Mouse (Mus musculus) forebrain, embryonic 15.5 days (tissue): ENCODE measurements around the gene Cdh9. TPM values are rescaled to one million over a fixed set of nuclear protein-coding genes. Genes with fewer than 3 reads are reported as not detected.

Source experiments
- ATAC-seq: fragments of 200-750 bp; cut with Nextera tagmentation; replicated peaks from 2 replicates; pipeline ENCODE4 v1.8.0; 2017; ENCODE audit warnings: mild to moderate bottlenecking, moderate TSS enrichment, moderate library complexity
- H3K27ac ChIP-seq: fragments of 300-500 bp; sonication (generic); replicated peaks from 2 replicates; pipeline ENCODE4 v1.5.1; 2015; ENCODE audit warnings: mild to moderate bottlenecking, inconsistent platforms
- H3K27me3 ChIP-seq: fragments of 300-500 bp; sonication (generic); 2 replicates; pipeline ENCODE4 v1.6.1; 2015; ENCODE audit warnings: inconsistent platforms
- H3K36me3 ChIP-seq: fragments of 300-500 bp; sonication (generic); 2 replicates; pipeline ENCODE4 v1.6.1; 2015; ENCODE audit warnings: mild to moderate bottlenecking, inconsistent platforms
- H3K4me1 ChIP-seq: fragments of 300-500 bp; sonication (generic); 2 replicates; pipeline ENCODE4 v1.6.1; 2015; ENCODE audit warnings: inconsistent platforms
- H3K4me2 ChIP-seq: fragments of 300-500 bp; sonication (generic); replicated peaks from 2 replicates; pipeline ENCODE4 v1.6.1; 2015; ENCODE audit warnings: mild to moderate bottlenecking, inconsistent platforms
- H3K4me3 ChIP-seq: fragments of 300-500 bp; sonication (generic); 2 replicates; pipeline ENCODE4 v1.5.1; 2015; ENCODE audit warnings: mild to moderate bottlenecking, inconsistent platforms
- H3K9ac ChIP-seq: fragments of 300-500 bp; sonication (generic); replicated peaks from 2 replicates; pipeline ENCODE4 v1.6.1; 2015; ENCODE audit warnings: mild to moderate bottlenecking, inconsistent platforms
- H3K9me3 ChIP-seq: fragments of 300-500 bp; sonication (generic); 2 replicates; pipeline ENCODE4 v1.6.1; 2016; ENCODE audit warnings: inconsistent platforms
- WGBS: fragments of 180-500 bp; shearing (Covaris S2); methylation state at CpG from one replicate; pipeline ENCODE4 v1.1.7; 2015; ENCODE audit warnings: mixed read lengths; 5-methylcytosine and 5-hydroxymethylcytosine counted together
- polyA plus RNA-seq: library from polyadenylated mRNA; unstranded; fragments of >200 nt; fragmentation: Nextera tagmentation; extraction: Ambion mirVana; gene quantifications from 2 replicates; pipeline ENCODE4 v1.2.1, GENCODE M21; 2015

The Cdh9 gene
- polyA plus RNA-seq = 2.6 and 3.0 TPM in 2 replicates

GRCm38 (mm10) chr15:16728470-16729011, at the start of gene Cdh9:
Gene Cdh9 (plus strand): TSS chr15:16728756.
- peak within 1 kb of the TSS; percentile 42 for H3K4me3 ChIP-seq
- WGBS = 1% methylated on average over 14 of the region's 14 CpGs
- no peaks in the 10 kb centered on the region for H3K4me1 ChIP-seq
- H3K9ac ChIP-seq = peak within 1 kb of the TSS; percentile 44
- no peaks in the 10 kb centered on the region for H3K27me3 ChIP-seq
- H3K36me3 ChIP-seq = no peaks in the 10 kb centered on the region
- H3K27ac ChIP-seq = peak within 1 kb of the TSS; percentile 17; the same call in 1 of the 2 replicates
- peak; percentile 78 for ATAC-seq
- H3K9me3 ChIP-seq = no peaks in the 10 kb centered on the region
- H3K4me2 ChIP-seq = peak within 1 kb of the TSS; percentile 54

GRCm38 (mm10) chr15:16679096-16679495, 49.5 kb upstream of the Cdh9 start:
- H3K9me3 ChIP-seq = no peaks in the 10 kb centered on the region
- no peaks in the 10 kb centered on the region for H3K36me3 ChIP-seq
- no peak overlapping the region for H3K27ac ChIP-seq
- no peak for ATAC-seq
- no peak overlapping the region for H3K4me2 ChIP-seq
- H3K4me3 ChIP-seq = no peak overlapping the region
- no peaks in the 10 kb centered on the region for H3K4me1 ChIP-seq
- H3K9ac ChIP-seq = no peak overlapping the region
- WGBS = 84% methylated on average over 5 of the region's 5 CpGs
- no peaks in the 10 kb centered on the region for H3K27me3 ChIP-seq

- no peak overlapping the region for H3K27ac ChIP-seq
- H3K36me3 ChIP-seq = no peaks in the 10 kb centered on the region
- no peaks in the 10 kb centered on the region for H3K27me3 ChIP-seq
- H3K4me1 ChIP-seq = no peaks in the 10 kb centered on the region
- H3K9me3 ChIP-seq = no peaks in the 10 kb centered on the region
- WGBS = 78% methylated on average over 3 of the region's 3 CpGs
- no peak for ATAC-seq
- no peak overlapping the region for H3K4me3 ChIP-seq
- no peak overlapping the region for H3K9ac ChIP-seq
- no peak overlapping the region for H3K4me2 ChIP-seq
These were observed 28.7 kb upstream of the Cdh9 start for GRCm38 (mm10) chr15:16699821-16700220.

DNA sequence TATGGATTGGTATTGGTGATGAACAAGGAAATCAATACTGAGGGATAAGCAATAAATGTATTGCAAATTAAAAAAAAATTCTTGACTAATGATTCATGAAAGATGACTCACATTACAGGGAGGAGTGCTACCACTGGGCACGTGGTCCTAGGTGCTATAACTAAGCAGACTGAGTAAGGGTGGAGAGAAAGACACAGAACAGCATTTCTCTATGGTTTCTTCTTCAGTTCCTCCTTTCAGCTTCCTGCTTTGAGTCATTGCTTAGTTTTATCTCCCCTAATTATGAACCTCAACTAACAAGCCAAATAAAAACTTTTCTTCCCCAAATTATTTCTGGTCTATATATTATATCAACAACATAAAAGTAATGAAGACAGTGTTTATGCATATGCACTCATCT, 26.2 kb upstream of the Cdh9 start:
- ATAC-seq = no peak
- H3K4me3 ChIP-seq = no peak overlapping the region
- no peak overlapping the region for H3K27ac ChIP-seq
- H3K9ac ChIP-seq = no peak overlapping the region
- H3K4me2 ChIP-seq = no peak overlapping the region
- no peaks in the 10 kb centered on the region for H3K4me1 ChIP-seq
- no peaks in the 10 kb centered on the region for H3K27me3 ChIP-seq
- H3K36me3 ChIP-seq = no peaks in the 10 kb centered on the region
- H3K9me3 ChIP-seq = no peaks in the 10 kb centered on the region
- WGBS = 66% methylated on average over 1 of the region's 1 CpGs

DNA sequence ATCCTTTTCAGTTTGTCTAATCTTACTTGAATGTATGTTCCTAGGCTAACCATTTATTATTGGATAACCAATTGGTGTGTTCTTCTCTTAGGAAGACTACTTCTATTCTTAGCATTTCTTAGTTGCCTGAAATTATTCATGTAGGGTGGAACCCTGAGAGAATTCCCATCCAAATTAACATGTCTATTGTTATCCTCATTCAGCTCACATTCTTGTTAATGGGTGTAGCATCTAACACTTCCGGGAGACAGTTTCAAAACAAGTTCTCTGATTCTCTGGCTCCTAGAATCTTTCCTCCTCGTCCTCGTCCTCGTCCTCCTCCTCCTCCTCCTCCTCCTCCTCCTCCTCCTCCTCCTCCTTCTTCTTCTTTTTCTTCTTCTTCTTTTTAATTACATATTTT, 10.5 kb downstream of the Cdh9 start:
- Histone ChIP-seq H3K4me1 (no peaks in the 10 kb centered on the region), H3K4me2 (no peak overlapping the region), H3K36me3 (no peaks in the 10 kb centered on the region), H3K9ac (no peak overlapping the region), H3K4me3 (no peak overlapping the region), H3K27me3 (no peaks in the 10 kb centered on the region), H3K27ac (no peak overlapping the region), H3K9me3 (no peaks in the 10 kb centered on the region)
- WGBS = 80% methylated on average over 4 of the region's 4 CpGs
- no peak for ATAC-seq

- no peak for ATAC-seq
- Histone ChIP-seq H3K9ac (no peak overlapping the region), H3K27me3 (no peaks in the 10 kb centered on the region), H3K36me3 (no peaks in the 10 kb centered on the region), H3K4me1 (no peaks in the 10 kb centered on the region), H3K27ac (no peak overlapping the region), H3K4me3 (no peak overlapping the region), H3K4me2 (no peak overlapping the region), H3K9me3 (no peaks in the 10 kb centered on the region)
- 87% methylated on average over 1 of the region's 1 CpGs for WGBS
These were observed 18.1 kb downstream of the Cdh9 start for GRCm38 (mm10) chr15:16746672-16747071.

DNA sequence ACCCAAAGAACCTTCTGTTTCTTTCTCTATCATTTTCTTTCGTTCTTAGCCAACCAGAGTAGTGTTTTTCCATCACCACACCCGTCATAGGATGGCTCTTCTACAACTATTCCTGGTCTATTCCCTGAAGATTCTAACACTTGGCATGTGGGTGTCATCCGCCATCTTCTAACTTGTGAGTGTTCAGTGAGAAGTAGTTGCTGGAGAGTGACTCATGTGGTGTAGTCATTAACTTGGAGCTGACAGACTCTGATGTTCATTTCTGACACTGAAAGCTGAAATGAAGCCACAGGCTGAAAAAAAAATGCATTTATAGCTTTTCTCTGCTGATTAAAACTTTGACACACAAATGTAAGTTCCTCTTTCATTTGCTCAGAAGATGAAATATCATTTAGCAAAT, 34.7 kb downstream of the Cdh9 start:
- no peak overlapping the region for H3K4me2 ChIP-seq
- H3K27ac ChIP-seq = no peak overlapping the region
- no peaks in the 10 kb centered on the region for H3K4me1 ChIP-seq
- ATAC-seq = no peak
- H3K27me3 ChIP-seq = no peaks in the 10 kb centered on the region
- H3K9ac ChIP-seq = no peak overlapping the region
- H3K9me3 ChIP-seq = no peaks in the 10 kb centered on the region
- no peaks in the 10 kb centered on the region for H3K36me3 ChIP-seq
- no peak overlapping the region for H3K4me3 ChIP-seq
- WGBS = 83% methylated on average over 3 of the region's 3 CpGs

GRCm38 (mm10) chr15:16784575-16784974, 56.0 kb downstream of the Cdh9 start:
- Histone ChIP-seq H3K4me2 (no peak overlapping the region), H3K27ac (no peak overlapping the region), H3K4me3 (no peak overlapping the region), H3K9ac (no peak overlapping the region), H3K36me3 (no peaks in the 10 kb centered on the region), H3K27me3 (no peaks in the 10 kb centered on the region), H3K9me3 (no peaks in the 10 kb centered on the region), H3K4me1 (no peaks in the 10 kb centered on the region)
- ATAC-seq = no peak
- WGBS = 41% methylated on average over 1 of the region's 1 CpGs

DNA sequence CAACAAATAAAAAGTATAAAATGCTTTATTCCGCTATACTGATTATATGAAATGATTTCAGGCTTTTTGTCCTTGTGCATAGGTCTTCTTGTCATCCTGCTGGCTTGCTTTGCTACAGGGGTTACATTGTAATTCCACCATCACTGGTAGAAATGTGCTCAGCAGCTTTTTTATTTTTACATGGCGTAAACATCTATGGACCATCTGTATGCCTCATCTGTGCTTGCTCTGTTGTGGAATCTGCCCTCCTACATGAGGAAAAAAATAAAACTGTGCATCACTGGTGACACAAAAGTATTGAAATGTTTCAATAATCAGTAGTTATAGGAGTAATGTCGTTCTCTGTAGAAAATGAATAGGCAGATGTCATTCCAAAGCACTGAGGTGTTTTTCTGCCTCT, 64.3 kb downstream of the Cdh9 start:
- Histone ChIP-seq H3K4me2 (no peak overlapping the region), H3K27ac (no peak overlapping the region), H3K4me3 (no peak overlapping the region), H3K9me3 (no peaks in the 10 kb centered on the region), H3K36me3 (no peaks in the 10 kb centered on the region), H3K4me1 (no peaks in the 10 kb centered on the region), H3K9ac (no peak overlapping the region), H3K27me3 (no peaks in the 10 kb centered on the region)
- WGBS = 83% methylated on average over 3 of the region's 3 CpGs
- no peak for ATAC-seq

- H3K36me3 ChIP-seq = no peaks in the 10 kb centered on the region
- no peak overlapping the region for H3K4me2 ChIP-seq
- H3K4me1 ChIP-seq = no peaks in the 10 kb centered on the region
- H3K27ac ChIP-seq = no peak overlapping the region
- H3K27me3 ChIP-seq = no peaks in the 10 kb centered on the region
- no peak overlapping the region for H3K9ac ChIP-seq
- ATAC-seq = no peak
- H3K9me3 ChIP-seq = no peaks in the 10 kb centered on the region
- no peak overlapping the region for H3K4me3 ChIP-seq
These were observed 72.7 kb downstream of the Cdh9 start for GRCm38 (mm10) chr15:16801302-16801701.

- WGBS = 74% methylated on average over 3 of the region's 3 CpGs
- Histone ChIP-seq H3K4me3 (no peak overlapping the region), H3K4me2 (no peak overlapping the region), H3K9me3 (no peaks in the 10 kb centered on the region), H3K27me3 (no peaks in the 10 kb centered on the region), H3K27ac (no peak overlapping the region), H3K4me1 (no peaks in the 10 kb centered on the region), H3K9ac (no peak overlapping the region), H3K36me3 (no peaks in the 10 kb centered on the region)
- ATAC-seq = no peak
These were observed 82.2 kb downstream of the Cdh9 start for GRCm38 (mm10) chr15:16810787-16811186.

- no peak for ATAC-seq
- Histone ChIP-seq H3K36me3 (no peaks in the 10 kb centered on the region), H3K4me2 (no peak overlapping the region), H3K9me3 (no peaks in the 10 kb centered on the region), H3K4me1 (no peaks in the 10 kb centered on the region), H3K9ac (no peak overlapping the region), H3K27me3 (no peaks in the 10 kb centered on the region), H3K4me3 (no peak overlapping the region), H3K27ac (no peak overlapping the region)
- WGBS = 83% methylated on average over 1 of the region's 1 CpGs
These were observed 85.5 kb downstream of the Cdh9 start for GRCm38 (mm10) chr15:16814035-16814434.

DNA sequence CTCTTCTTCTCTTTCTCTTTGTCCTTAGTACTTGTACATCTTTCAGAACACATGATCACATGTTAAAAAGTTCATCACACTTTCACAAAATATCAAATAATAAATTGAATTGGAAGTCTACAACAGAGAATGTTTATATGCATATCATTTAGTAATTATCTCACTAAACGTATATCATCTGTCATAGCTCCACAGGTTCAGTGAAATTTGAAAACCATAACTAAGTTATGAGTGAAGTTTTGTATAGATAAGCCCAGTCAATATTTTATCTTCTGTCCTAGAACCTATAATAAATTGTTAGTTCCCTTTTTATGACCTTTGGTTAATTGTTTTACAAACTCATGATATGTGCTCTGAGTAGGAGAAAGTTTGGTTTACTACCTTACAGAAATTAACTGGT, 106.2 kb downstream of the Cdh9 start:
- Histone ChIP-seq H3K4me1 (no peaks in the 10 kb centered on the region), H3K9ac (no peak overlapping the region), H3K4me3 (no peak overlapping the region), H3K27me3 (no peaks in the 10 kb centered on the region), H3K4me2 (no peak overlapping the region), H3K9me3 (no peaks in the 10 kb centered on the region), H3K36me3 (no peaks in the 10 kb centered on the region), H3K27ac (no peak overlapping the region)
- no peak for ATAC-seq
- WGBS = 90% methylated on average over 1 of the region's 1 CpGs
